Mouse (Mus musculus) ovary, postnatal 10 days (tissue): ENCODE results near the gene Mki67.
"Not testable (repeated sequence)": the region's sequence is repeated elsewhere in the genome, so short reads cannot be mapped to it uniquely, and the experiment has no call there.

Experiments
- DNase-seq: peaks from one replicate; pipeline ENCODE4 v3.0.0; 2022; ENCODE audit warnings: low spot score

Gene Mki67

GRCm38 (mm10) chr7:135716968-135717557, 902 bp upstream of the Mki67 start:
- no peak for DNase-seq

GRCm38 (mm10) chr7:135716445-135716877, 300 bp upstream of the Mki67 start:
- DNase-seq: peak; percentile 74

GRCm38 (mm10) chr7:135715166-135715565, 995 bp downstream of the Mki67 start:
- no peak for DNase-seq

GRCm38 (mm10) chr7:135713326-135713725, 2.8 kb downstream of the Mki67 start:
- no peak for DNase-seq

- no peak for DNase-seq
Measured at GRCm38 (mm10) chr7:135712534-135712933, 3.6 kb downstream of the Mki67 start.

- DNase-seq: no peak
Measured at GRCm38 (mm10) chr7:135710702-135711101, 5.5 kb downstream of the Mki67 start.

- no peak for DNase-seq
Measured at GRCm38 (mm10) chr7:135705753-135706152, 10.4 kb downstream of the Mki67 start.

- no peak for DNase-seq
Measured at GRCm38 (mm10) chr7:135705083-135705482, 11.1 kb downstream of the Mki67 start.

GRCm38 (mm10) chr7:135704251-135704650, 11.9 kb downstream of the Mki67 start:
- DNase-seq: no peak

GRCm38 (mm10) chr7:135703600-135704148, 12.5 kb downstream of the Mki67 start:
- DNase-seq: no peak

- not testable (repeated sequence) for DNase-seq
Measured at GRCm38 (mm10) chr7:135699351-135699750, 16.8 kb downstream of the Mki67 start.

- no peak for DNase-seq
Measured at GRCm38 (mm10) chr7:135698362-135698761, 17.8 kb downstream of the Mki67 start.

- not testable (repeated sequence) for DNase-seq
Measured at GRCm38 (mm10) chr7:135697021-135697740, 19.0 kb downstream of the Mki67 start.

GRCm38 (mm10) chr7:135696127-135696526, 20.0 kb downstream of the Mki67 start:
- DNase-seq: no peak

- DNase-seq: no peak
Measured at GRCm38 (mm10) chr7:135694796-135695195, 21.4 kb downstream of the Mki67 start.

- no peak for DNase-seq
Measured at GRCm38 (mm10) chr7:135694130-135694529, 22.0 kb downstream of the Mki67 start.

GRCm38 (mm10) chr7:135691941-135692340, 24.2 kb downstream of the Mki67 start:
- DNase-seq: no peak

- DNase-seq: no peak
Measured at GRCm38 (mm10) chr7:135689396-135689795, 26.8 kb downstream of the Mki67 start.

GRCm38 (mm10) chr7:135684938-135685337, 31.2 kb downstream of the Mki67 start:
- no peak for DNase-seq

- DNase-seq: not testable (repeated sequence)
Measured at GRCm38 (mm10) chr7:135684098-135684497, 32.1 kb downstream of the Mki67 start.

GRCm38 (mm10) chr7:135680334-135680733, 35.8 kb downstream of the Mki67 start:
- DNase-seq: no peak

- DNase-seq: no peak
Measured at GRCm38 (mm10) chr7:135676722-135677121, 39.4 kb downstream of the Mki67 start.

- DNase-seq: no peak
Measured at GRCm38 (mm10) chr7:135673576-135673975, 42.6 kb downstream of the Mki67 start.
